Mouse (Mus musculus) spleen, postnatal 36 days (tissue): ENCODE data around the gene Mmp23.
"Not testable (repeated sequence)": the region's sequence is repeated elsewhere in the genome, so short reads cannot be mapped to it uniquely, and the experiment has no call there.

ENCODE experiments used
- DNase-seq, 2 experiments: peaks; one replicate each; pipeline ENCODE4 v3.0.0; 2022; ENCODE audit warnings: low spot score in 2 of 2, mixed read lengths in 1 of 2

Gene Mmp23

GRCm38 (mm10) chr4:155654456-155655298 is 1.5 kb upstream of the Mmp23 start:
- DNase-seq = peak in 1 of 2 experiments; percentile 25

- DNase-seq = no peak
Observed at GRCm38 (mm10) chr4:155654183-155654455, 935 bp upstream of the Mmp23 start.

DNA sequence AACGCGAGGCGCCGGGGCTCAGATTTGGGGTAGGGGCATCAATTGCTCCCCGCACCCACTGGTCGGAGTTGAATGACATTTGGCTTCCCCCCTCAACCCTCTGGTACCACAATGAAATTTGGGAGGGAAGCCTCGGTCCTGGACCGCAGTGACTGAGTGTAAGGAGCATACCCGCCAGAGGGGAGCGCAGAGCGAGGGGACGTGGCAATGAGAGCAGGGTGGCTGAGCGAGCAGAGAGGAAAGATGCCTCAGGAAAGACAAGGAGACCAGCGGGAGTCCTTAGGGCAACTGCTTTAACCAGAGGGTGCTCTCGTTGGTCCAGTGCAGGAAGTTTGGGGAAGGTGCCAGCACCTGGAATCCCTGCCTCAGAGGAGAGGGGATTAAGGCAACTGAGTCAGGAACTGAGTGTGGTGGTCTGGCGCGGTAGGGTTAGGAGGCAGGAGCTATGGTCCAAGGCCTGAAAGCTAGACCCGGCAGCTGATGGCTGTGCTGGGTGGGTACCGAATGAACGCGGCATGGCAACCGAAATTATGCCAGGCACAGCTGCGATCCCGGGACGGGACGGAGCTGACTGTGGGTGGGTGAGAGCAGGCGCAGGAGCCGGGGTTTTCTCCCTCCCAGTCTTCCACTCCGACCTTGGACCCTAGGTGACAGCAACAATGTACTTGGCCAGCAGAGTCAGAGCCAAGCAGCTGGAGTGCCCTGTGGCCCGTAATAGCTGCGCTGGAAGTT is 433 bp upstream of the Mmp23 start:
- no peak for DNase-seq

GRCm38 (mm10) chr4:155652283-155653085 is 700 bp downstream of the Mmp23 start:
- DNase-seq = no peak

GRCm38 (mm10) chr4:155651553-155652269 is 1.5 kb downstream of the Mmp23 start:
- DNase-seq = no peak

- no peak for DNase-seq
Observed at GRCm38 (mm10) chr4:155649355-155649754, 3.8 kb downstream of the Mmp23 start.

DNA sequence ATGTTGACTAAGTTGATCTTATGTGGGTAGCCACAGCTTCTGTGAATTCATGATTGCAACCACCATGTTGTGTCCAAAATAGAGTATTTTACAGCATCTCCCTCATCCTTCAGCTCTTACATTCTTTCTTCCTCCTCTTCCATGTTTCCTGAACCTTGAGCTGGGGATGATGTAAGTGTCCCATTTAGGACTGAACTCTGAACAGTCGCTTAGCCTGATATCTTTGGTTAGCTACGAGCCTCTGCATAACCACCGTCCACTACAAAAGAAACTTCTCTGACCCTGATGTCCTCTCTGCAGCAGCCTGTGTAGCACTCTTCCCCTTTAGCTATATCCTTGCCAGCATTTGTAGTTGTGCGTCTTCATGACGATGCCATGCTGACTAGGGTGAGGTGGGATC is 7.5 kb downstream of the Mmp23 start:
- DNase-seq = no peak

- DNase-seq = not testable (repeated sequence)
Observed at GRCm38 (mm10) chr4:155645308-155645707, 7.9 kb downstream of the Mmp23 start, which contains the start of gene Gm10563. Gm10563 (minus strand) TSS chr4:155645408.

DNA sequence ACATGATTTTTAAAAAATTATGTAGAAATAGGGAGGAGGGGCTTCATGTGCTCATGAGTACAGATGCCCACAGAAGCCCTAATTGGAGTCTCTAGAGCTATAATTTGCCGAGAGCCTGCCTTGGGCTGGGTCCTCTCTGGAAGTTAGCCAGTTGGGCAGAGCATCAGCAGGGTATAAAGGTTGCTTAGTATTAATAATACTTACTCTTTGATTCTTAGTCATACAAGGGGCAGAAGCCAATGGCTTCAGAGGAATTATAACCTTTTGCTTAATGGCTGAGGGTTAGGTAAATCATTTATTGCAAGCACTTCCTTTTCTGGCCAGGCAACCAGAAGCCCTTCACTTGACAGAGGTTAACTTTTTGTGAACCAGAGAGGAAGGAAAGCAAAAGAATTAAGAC is 9.7 kb downstream of the Mmp23 start:
- no peak for DNase-seq

- DNase-seq = no peak
Observed at GRCm38 (mm10) chr4:155635766-155636499, 17.3 kb downstream of the Mmp23 start.

DNA sequence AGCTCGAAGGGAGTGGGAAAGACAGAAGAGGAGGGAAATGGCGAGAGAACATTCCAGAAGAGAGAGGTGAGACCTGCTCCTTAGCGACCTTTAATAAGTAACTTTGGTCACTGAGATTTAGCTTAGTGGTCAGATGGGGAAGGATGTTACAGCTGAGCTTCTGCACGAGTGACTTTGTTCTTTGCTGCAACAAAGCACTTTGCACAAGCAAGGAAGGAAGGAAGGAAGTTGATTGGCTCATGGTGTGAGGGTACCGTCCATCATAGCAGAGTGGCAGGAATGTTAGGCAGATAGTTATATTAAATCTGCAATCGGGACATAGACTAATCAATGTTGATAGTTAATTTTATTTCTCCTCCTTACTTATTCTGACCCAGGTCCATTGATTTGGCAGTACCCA is 22.9 kb downstream of the Mmp23 start:
- DNase-seq = no peak

- DNase-seq = peak; percentile 97
Observed at GRCm38 (mm10) chr4:155624338-155625291, 28.6 kb downstream of the Mmp23 start, which contains the start of gene Cdk11b. Cdk11b (plus strand) TSS chr4:155624854.

GRCm38 (mm10) chr4:155618321-155618720 is 34.9 kb downstream of the Mmp23 start:
- DNase-seq = no peak

DNA sequence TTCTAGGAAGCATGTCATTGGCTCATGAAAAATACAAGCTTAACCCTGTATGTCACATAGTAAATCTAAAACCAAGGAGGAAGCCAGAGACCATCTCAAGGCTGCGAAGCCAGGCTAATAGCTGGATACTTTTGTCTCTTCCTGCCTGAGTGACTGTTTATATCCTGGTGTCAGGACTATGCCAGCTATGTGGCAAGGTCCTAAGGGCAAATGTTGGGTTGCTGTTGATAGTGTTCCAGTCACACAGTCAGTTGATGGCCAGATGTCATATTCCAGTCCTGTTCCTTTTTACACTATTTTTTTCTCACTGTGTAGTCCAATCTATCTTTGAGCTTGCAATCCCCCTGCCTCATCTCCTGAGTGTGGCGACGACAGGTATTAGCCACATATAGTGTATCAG is 39.9 kb downstream of the Mmp23 start:
- DNase-seq = no peak

- no peak for DNase-seq
Observed at GRCm38 (mm10) chr4:155611860-155612259, 41.3 kb downstream of the Mmp23 start.

DNA sequence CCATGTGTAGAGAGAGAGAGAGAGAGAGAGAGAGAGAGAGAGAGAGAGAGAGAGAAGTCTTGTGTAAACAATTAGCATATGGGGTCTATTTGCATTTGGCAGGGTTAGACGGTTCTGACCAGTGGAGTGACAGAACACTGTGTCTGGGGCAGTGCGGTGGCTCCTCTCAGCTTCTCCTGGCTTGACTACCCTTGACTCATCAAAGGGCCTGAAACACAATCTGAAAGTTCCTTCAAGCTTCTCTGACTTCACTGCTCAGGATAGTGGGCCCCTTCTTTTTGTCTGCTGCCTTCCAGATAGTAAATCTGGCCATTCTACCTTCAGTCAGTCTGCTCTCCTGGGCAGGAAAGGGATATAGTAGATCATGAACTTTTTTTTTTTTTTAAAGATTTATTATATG is 46.4 kb downstream of the Mmp23 start:
- DNase-seq = no peak

DNA sequence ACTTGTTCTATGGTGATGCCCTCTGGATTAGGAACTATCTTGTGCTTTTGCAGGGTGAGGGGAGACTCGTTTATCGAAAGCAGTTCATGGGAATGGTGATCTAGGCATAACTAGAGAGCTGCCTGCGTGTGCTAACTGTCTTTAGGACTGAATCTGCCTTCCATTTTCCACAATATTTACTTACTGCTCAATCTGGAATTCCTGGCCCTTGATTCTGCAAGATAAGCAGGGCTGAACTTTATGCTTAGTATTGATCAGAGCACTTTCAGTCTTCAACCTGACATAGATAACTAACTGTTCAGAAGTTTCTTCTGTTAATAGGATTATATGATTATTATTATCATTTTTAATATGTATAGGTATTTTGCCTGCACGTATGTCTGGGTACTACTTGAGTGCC is 48.1 kb downstream of the Mmp23 start:
- no peak for DNase-seq

DNA sequence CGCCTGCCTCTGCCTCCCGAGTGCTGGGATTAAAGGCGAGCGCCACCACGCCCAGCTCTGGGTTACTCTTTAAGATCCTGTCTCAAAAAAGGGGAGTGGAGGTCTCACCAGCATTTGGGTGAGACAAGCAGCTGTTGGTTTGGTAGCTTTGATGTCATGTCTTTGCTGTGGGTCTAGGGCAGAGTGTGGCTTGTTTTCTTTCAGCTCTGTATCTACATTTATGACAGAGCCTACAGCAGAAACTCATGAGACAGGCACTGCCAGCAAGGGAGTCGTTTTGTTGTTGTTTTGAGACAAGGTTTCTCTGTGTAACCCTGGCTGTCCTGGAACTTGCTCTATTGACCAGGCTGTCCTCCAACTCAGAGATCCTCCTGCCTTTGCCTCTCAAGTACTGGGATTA is 49.4 kb downstream of the Mmp23 start:
- DNase-seq = no peak

DNA sequence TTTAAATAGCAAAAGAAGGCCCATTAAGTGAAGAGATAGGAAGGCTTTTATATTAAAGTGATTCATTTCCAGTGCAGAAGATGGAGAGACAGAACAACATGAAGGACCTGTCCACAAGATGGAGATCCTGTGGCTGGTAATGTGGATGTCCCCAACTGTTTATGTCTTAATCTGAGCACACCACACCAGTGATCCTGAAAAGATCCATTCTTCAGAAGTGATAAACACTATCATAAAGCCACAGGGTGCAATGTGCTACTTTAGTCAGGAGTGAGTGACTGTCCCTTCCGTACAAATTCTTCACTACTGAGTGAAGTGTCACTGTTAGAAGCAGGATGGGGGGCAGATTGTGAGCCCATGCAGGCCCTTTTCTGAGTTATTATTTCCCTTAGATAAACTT is 50.4 kb downstream of the Mmp23 start:
- no peak for DNase-seq

DNA sequence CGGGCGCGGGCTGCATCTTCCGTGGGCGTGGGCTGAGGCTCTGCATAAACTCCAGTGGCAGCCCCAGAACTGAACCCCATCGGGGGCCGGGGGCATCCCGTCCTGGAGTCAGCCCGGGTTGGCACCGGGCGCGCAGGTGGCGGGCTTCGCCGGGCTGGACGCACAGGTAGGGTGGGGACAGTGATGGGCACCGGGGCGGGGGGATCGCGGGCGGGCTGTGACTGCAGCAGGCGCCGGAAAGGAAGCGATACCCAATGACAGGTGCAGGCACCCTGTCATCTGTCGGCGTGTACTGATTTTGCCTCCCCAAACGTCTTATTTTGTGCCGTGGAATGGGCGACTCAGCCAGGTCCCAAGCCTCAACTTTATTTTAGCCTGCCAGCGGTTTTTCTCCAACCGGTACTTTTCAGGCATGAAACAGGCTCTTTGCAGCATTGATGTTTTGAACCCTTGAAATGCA is 51.2 kb downstream of the Mmp23 start:
- DNase-seq = no peak
